Mouse (Mus musculus) thymus, adult 2 months (tissue): ENCODE results near the gene Med29. TPM values are rescaled to one million over a fixed set of nuclear protein-coding genes. Genes with fewer than 3 reads are reported as not detected.

ENCODE experiments used
- DNase-seq: peaks from one replicate; pipeline ENCODE4 v3.0.0; 2021
- H3K27ac ChIP-seq: fragments of 200-500 bp; 2 replicates; pipeline ENCODE4 v1.5.1; 2012; ENCODE audit warnings: low read length, control low read depth; ENCODE audit not compliant: control insufficient read depth, insufficient read depth
- H3K27me3 ChIP-seq: fragments of 200-500 bp; 2 replicates; pipeline ENCODE4 v1.6.1; 2012; ENCODE audit warnings: mild to moderate bottlenecking, low read length, moderate library complexity, mixed read lengths; ENCODE audit not compliant: control insufficient read depth, insufficient read depth
- H3K36me3 ChIP-seq: fragments of 200-500 bp; 2 replicates; pipeline ENCODE4 v1.6.1; 2012; ENCODE audit warnings: mild to moderate bottlenecking, low read length, moderate library complexity; ENCODE audit not compliant: control insufficient read depth, insufficient read depth
- H3K4me1 ChIP-seq: fragments of 200-500 bp; replicated peaks from 2 replicates; pipeline ENCODE4 v1.6.1; 2012; ENCODE audit warnings: low read length; ENCODE audit not compliant: control insufficient read depth, insufficient read depth
- H3K4me3 ChIP-seq: fragments of 200-500 bp; 2 replicates; pipeline ENCODE4 v1.5.1; 2012; ENCODE audit warnings: mild to moderate bottlenecking, low read length, control low read depth, moderate library complexity; ENCODE audit not compliant: control insufficient read depth, insufficient read depth
- CTCF ChIP-seq: fragments of 200-500 bp; IDR thresholded peaks from 2 replicates; pipeline ENCODE4 v1.5.1; 2012; ENCODE audit warnings: mild to moderate bottlenecking, control low read depth, low read length, moderate library complexity, borderline replicate concordance; ENCODE audit not compliant: control insufficient read depth, poor library complexity, insufficient read depth; ENCODE audit errors: extremely low read depth
- POLR2A ChIP-seq: fragments of 200-500 bp; IDR thresholded peaks from 2 replicates; pipeline ENCODE4 v1.6.1; 2012; ENCODE audit warnings: mild to moderate bottlenecking, low read length, control low read depth, moderate library complexity; ENCODE audit not compliant: control insufficient read depth, poor library complexity, insufficient read depth; ENCODE audit errors: extremely low read depth
- WGBS: fragments of 180-500 bp; shearing (Covaris S2); methylation state at CpG from one replicate; pipeline ENCODE4 v1.1.7; 2018; 5-methylcytosine and 5-hydroxymethylcytosine counted together
- polyA plus RNA-seq: library from polyadenylated mRNA; depleted of rRNA; stranded (reverse); fragments of >200 nt; gene quantifications from 2 replicates; pipeline ENCODE4 v1.2.3, GENCODE M21; 2012

Gene Med29
- polyA plus RNA-seq, 1 experiment, result 65.3 TPM

GRCm38 (mm10) chr7:28386462-28386861, 6.0 kb downstream of the Med29 start:
- peak; percentile 89 for TF ChIP-seq CTCF
- no peak for TF ChIP-seq POLR2A
- H3K36me3 ChIP-seq, result peaks cover 6% of the 10 kb centered on the region; the same call in 1 of the 2 replicates
- no peaks in the 10 kb centered on the region for H3K27me3 ChIP-seq
- H3K27ac ChIP-seq, result peak overlapping the region; percentile 98
- DNase-seq, result peak; percentile 89
- peaks cover 44% of the 10 kb centered on the region for H3K4me1 ChIP-seq
- 3% methylated on average over 4 of the region's 4 CpGs for WGBS
- H3K4me3 ChIP-seq, result no peak overlapping the region

- Histone ChIP-seq H3K4me3 (no peak overlapping the region), H3K4me1 (peaks cover 48% of the 10 kb centered on the region), H3K27me3 (no peaks in the 10 kb centered on the region), H3K36me3 (peaks cover 6% of the 10 kb centered on the region; the same call in 1 of the 2 replicates), H3K27ac (peak overlapping the region; percentile 98)
- no peak for TF ChIP-seq POLR2A
- TF ChIP-seq CTCF, result no peak
- DNase-seq, result peak; percentile 26
- WGBS, result 66% methylated on average over 7 of the region's 7 CpGs
Measured at GRCm38 (mm10) chr7:28386007-28386406, 6.5 kb downstream of the Med29 start.

- 45% methylated on average over 9 of the region's 9 CpGs for WGBS
- peak; percentile 33 for DNase-seq
- H3K4me1 ChIP-seq, result peaks cover 56% of the 10 kb centered on the region
- TF ChIP-seq CTCF, result no peak
- no peak for TF ChIP-seq POLR2A
- no peaks in the 10 kb centered on the region for H3K27me3 ChIP-seq
- peaks cover 1% of the 10 kb centered on the region; the same call in 1 of the 2 replicates for H3K36me3 ChIP-seq
- H3K4me3 ChIP-seq, result no peak overlapping the region
- H3K27ac ChIP-seq, result peak overlapping the region; percentile 98
Measured at GRCm38 (mm10) chr7:28385196-28385595, 7.3 kb downstream of the Med29 start.

- Histone ChIP-seq H3K4me3 (no peak overlapping the region), H3K27ac (peak overlapping the region; percentile 98), H3K36me3 (no peaks in the 10 kb centered on the region), H3K27me3 (no peaks in the 10 kb centered on the region), H3K4me1 (peaks cover 63% of the 10 kb centered on the region)
- peak; percentile 66 for DNase-seq
- 41% methylated on average over 6 of the region's 6 CpGs for WGBS
- TF ChIP-seq CTCF (no peak), POLR2A (no peak)
Measured at GRCm38 (mm10) chr7:28384162-28384561, 8.3 kb downstream of the Med29 start.

GRCm38 (mm10) chr7:28383606-28384005, 8.9 kb downstream of the Med29 start:
- no peak for DNase-seq
- TF ChIP-seq POLR2A, result no peak
- no peak for TF ChIP-seq CTCF
- Histone ChIP-seq H3K27ac (peak overlapping the region; percentile 98), H3K36me3 (no peaks in the 10 kb centered on the region), H3K27me3 (no peaks in the 10 kb centered on the region), H3K4me1 (peaks cover 63% of the 10 kb centered on the region), H3K4me3 (no peak overlapping the region)
- 50% methylated on average over 4 of the region's 4 CpGs for WGBS

GRCm38 (mm10) chr7:28382981-28383396, 9.5 kb downstream of the Med29 start:
- under 1% methylated on average over 11 of the region's 11 CpGs for WGBS
- DNase-seq, result peak; percentile 67
- peak overlapping the region; percentile 98 for H3K27ac ChIP-seq
- no peaks in the 10 kb centered on the region for H3K27me3 ChIP-seq
- H3K36me3 ChIP-seq, result peaks cover 3% of the 10 kb centered on the region
- TF ChIP-seq CTCF (no peak), POLR2A (peak; percentile 66; the same call in 1 of the 2 replicates)
- 0 out of 2 replicates have a peak overlapping the region, but pooled peaks have one; percentile 2 for H3K4me3 ChIP-seq
- H3K4me1 ChIP-seq, result peaks cover 63% of the 10 kb centered on the region
